18 mouse cellular contexts compared by ENCODE assay signal in the genomic region with DNA sequence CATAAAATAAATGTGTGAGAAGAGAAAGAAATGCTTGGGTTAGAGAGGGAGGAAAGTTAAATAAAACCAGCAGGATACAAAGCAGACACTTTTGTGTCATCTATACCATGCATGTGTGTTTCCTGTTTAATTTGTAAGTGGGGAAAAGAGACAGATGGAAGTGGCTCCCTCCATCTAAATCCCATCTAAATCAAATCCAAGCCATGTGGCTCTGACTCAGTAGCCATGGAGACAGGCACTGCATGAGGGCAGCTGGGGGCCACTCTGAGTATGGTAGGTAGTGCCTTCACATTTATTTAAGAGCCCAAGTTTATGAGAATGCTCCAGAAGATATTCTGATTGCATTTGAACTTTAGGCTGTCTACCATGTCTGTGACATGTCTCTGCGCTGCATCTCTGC.
"Had no signal": no experiment of that assay in that cellular context is flagged by ENCODE, and none has a peak within 500 bp of the region (broad histone marks: within the 10 kb centered on the region; RNA-seq: fewer than 3 reads in every experiment).

No protein-coding gene starts in this region.

- H3K27ac ChIP-seq: left cerebral cortex, adult 2 months; limb, embryonic 10.5 days; liver, embryonic 15.5 days; midbrain, embryonic 10.5 days; neural tube, embryonic 15.5 days had no signal

- H3K9ac ChIP-seq: liver, embryonic 15.5 days; neural tube, embryonic 15.5 days had no signal

- H3K36me3 ChIP-seq: limb, embryonic 10.5 days; liver, embryonic 15.5 days; midbrain, embryonic 10.5 days; neural tube, embryonic 15.5 days had no signal

- H3K27me3 ChIP-seq: liver, embryonic 15.5 days; neural tube, embryonic 15.5 days had no signal

- H3K4me1 ChIP-seq: liver, embryonic 15.5 days; midbrain, embryonic 10.5 days; neural tube, embryonic 15.5 days had no signal

- H3K9me3 ChIP-seq: limb, embryonic 10.5 days; liver, embryonic 15.5 days; midbrain, embryonic 10.5 days; neural tube, embryonic 15.5 days had no signal

- DNase-seq: kidney, adult 8-10 months; kidney, postnatal 25 days; lung, adult 2 months; lung, postnatal 10 days; lung, postnatal 4 days; midbrain, embryonic 14.5 days; right cerebral cortex, adult 18-20 months; right cerebral cortex, postnatal 4 days; spleen, adult 18-20 months; thymus, adult 18-20 months; thymus, postnatal 14 days had no signal

- H3K4me2 ChIP-seq: liver, embryonic 11.5 days; liver, embryonic 15.5 days; neural tube, embryonic 15.5 days had no signal

- H3K4me3 ChIP-seq: left cerebral cortex, adult 2 months; limb, embryonic 10.5 days; liver, embryonic 15.5 days; midbrain, embryonic 10.5 days; myocyte; neural tube, embryonic 15.5 days had no signal
